Mouse (Mus musculus): ENCODE measurements at regions not wholly inside any gene's neighbourhood (a gene's known extent, or its start where the extent isn't known, plus 50 kb on each side); places are given as distances from the start of the nearest gene placed in this dataset.

DNA sequence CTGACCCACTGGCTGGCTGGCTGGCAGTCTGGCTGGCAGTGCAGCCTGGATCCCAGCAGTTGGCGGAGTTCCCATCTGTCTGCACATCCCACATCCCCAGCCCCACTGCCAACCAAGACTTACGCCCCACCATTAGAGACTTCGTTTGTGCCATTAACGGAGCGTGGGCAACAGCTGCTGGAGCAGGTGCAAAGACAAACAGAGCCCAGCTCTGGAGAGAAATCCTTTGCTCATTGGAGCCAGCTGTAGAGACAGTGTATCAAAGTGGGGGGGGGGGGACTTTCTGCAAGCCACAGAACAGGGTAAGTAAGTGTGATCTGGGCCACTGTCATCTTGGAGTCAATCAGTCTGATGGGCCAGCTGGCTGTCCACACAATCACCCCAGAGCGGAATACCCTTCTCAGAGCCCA, 52.3 kb downstream of the Rplp1 start:
- DNase-seq = no peak

- peak; percentile 28 for DNase-seq
These were observed 54.2 kb downstream of the Rplp1 start for GRCm38 (mm10) chr9:61860147-61860546.

- DNase-seq = no peak
These were observed 54.9 kb downstream of the Rplp1 start for GRCm38 (mm10) chr9:61859438-61859837.

DNA sequence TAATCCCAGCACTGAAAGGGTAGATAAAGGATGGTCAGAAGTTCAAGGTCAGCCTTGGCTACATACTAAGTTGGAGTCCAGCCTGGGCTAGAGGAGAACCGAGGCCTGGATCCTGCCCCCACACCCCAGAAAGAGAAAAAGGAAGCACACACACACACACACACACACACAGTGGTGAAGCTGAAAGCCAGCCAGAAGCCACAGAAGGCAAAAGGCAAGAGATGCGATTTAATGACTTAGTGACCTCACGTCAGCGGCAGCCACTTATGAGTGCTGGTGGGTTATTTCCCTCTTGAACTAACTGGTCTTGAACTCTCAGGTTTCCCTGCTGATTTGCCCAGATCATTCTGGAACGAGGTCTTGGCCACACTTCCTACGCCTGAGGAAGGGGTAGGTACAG, 56.5 kb downstream of the Rplp1 start:
- DNase-seq = no peak

DNA sequence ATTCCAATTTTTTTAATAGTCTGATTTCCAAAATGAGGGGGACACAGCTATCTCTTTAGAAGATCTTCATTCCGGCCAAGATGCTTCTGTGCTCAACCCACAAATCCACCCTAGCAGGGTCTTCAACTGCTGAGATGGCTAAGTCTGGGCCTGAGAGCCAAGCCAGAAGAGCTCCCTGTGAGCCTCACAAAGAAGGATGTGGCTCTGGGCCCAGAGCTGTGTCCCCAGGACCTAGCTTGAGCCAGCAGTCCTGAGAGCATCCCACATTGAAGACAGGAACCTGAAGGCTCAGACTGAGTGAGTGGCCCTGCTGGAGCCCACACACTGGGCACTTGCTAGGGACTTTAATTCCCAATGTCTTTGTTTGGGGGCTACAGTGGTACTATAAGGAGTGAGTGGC, 57.7 kb downstream of the Rplp1 start:
- no peak for DNase-seq

GRCm38 (mm10) chr9:61855686-61856085, 58.7 kb downstream of the Rplp1 start:
- DNase-seq = no peak

- no peak for DNase-seq
These were observed 60.5 kb downstream of the Rplp1 start for GRCm38 (mm10) chr9:61853841-61854240.

- no peak for DNase-seq
These were observed 63.0 kb downstream of the Rplp1 start for GRCm38 (mm10) chr9:61851331-61851730.

GRCm38 (mm10) chr9:61848401-61848800, 65.9 kb downstream of the Rplp1 start:
- DNase-seq = no peak

GRCm38 (mm10) chr9:61847496-61847895, 66.8 kb downstream of the Rplp1 start:
- no peak for DNase-seq

GRCm38 (mm10) chr9:61844645-61845044, 69.7 kb downstream of the Rplp1 start:
- DNase-seq = no peak

DNA sequence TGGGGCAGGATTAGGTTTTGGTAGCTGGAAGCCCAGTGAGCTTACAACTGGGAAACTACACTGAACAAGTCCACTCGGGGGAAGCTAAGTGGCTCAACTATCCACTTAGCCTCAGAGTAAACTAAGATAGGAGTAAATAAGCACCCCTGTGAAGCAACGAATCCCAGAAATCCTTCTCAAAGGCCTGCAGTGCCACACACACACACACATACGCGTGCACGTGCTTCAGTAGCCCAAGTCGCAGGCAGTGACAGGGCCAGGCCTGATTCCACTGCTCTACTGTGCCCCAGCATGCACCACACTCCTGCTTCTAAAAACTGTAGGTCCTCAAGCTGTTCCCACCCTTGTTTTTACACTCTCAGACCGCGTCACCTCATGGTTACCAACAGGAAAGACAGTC, 70.2 kb downstream of the Rplp1 start:
- no peak for DNase-seq

- DNase-seq = no peak
These were observed 70.8 kb downstream of the Rplp1 start for GRCm38 (mm10) chr9:61843513-61843912.

DNA sequence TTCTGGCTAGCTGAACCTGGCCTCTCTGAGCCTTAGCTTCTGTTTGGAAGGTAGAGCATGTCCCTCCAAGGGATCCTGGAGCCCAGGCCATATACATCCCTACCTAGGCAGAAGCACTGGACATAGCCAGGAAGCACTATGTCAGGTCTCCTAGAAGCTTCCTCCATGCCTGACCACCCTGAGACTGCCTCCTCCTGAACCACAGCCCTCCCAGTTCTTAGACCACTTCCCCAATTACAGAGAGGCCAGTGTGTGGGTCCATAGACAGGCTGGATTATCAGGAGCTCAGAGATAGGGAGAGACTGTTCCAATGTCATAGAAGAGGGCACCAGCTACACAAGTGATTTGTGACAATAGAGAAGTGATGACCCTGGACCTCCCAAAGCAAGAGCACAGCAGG, 72.0 kb downstream of the Rplp1 start:
- no peak for DNase-seq

GRCm38 (mm10) chr9:61841222-61841621, 73.1 kb downstream of the Rplp1 start:
- DNase-seq = no peak

DNA sequence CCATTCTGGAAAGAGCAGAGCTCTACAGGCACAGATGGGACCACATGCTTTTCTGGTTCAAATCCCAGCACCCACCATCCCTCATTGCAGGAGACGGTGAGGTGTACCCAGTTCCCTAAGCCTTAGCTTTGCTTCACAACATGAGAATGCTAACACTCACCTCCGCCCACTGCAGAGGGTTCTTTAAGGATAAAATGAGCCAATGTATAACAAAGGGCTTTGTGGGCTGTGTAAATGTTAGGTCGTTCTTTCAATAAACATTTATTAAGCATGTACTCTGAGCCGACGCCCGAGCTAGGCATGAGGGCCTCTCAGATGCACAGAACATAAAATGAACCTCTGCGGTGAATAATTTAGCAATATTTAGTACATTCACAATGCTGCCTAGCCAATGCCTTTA, 74.0 kb downstream of the Rplp1 start:
- no peak for DNase-seq

DNA sequence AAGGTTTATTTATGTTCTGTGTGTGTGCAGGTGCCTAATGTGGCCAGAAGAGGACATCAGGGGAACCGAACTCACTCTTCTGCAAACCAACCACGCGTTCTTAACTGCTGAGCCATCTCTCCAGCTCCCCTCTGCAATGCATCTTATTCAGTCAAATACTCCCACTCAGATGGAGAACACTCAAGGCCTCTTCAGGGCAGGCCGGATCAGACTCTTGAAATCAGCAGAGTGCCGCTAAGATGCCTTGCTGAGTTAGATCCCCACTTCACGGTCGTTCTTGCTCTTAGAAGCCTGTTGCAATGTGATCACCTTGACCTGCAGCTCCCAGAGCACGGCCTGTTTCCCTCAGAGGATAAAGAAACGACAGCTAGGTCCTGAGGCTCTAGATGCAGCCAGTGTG, 81.1 kb downstream of the Rplp1 start:
- DNase-seq = no peak

DNA sequence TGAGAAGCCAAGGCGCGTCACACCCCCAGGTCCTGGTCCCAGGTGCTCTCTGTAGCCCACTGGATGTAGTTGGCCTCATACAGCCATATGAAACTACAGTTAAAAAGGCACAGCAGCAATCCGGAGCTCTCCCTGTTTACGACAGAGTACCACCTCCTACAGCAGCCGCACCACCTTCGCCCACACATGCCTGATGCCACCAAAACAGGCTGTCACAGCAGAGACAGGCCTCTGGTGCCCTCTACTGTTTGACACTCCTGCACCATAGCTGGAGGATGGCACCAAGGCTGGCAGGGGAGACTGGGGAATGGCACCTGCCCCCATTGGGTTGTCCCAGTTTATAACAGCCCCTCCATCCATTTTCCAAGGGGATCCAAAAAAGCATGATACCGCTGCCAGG, 84.1 kb downstream of the Rplp1 start:
- peak; percentile 59 for DNase-seq

DNA sequence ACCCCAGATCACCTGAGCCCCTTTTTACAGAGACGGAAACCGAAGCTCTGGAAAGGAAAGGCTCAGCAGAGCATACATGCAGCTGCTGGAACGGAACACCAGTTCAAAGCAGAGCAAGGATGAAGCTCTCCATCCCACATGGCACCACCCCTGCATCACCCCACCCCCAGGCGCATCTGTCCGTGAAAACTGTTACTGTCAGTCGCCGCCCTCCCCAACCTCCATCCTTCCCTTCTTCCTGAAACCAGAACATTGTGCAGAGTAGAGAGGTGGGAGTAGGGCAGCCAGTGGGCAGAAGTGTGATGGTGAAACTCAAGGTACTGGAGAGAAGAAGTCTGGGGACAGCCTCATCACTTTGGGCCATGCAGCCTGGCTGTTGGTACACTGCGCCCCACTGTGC, 84.6 kb downstream of the Rplp1 start:
- DNase-seq = no peak

DNA sequence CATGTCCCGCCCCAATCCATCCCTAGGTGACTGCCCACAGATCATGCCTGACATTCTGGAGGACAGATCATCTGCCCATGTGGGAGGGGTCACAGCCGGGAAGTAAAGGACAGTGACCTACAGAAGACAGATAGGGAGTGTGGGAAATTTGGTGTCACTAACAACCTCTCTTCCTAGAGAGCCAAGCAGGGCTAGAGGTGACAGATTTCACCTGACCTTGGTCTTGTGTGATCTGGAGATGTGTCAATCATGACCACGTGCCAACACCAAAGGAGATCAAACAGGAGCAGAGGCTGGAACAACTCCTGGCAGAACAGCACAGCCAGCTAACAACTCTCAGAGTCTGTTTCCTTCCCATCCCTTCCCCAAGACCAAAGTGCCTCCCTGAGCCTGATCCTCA, 85.0 kb downstream of the Rplp1 start:
- DNase-seq = no peak

DNA sequence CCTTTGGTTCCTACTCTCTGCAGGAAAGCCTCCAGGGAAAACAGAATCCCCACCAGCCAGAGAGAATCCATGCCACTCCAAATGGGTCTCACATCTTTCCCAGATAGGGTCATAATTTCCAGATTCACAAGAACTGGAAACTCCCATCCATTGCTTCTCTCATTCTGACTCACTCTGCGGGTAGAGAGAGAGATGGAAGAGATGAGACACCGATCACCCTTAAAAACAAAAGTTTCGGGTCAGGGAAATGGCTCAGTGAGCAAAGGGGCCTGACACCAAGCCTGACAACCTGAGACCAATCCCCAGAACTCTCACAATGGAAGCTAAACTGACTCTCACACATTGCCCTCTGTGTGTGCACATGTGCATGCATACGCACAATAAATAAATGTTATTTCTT, 86.6 kb downstream of the Rplp1 start:
- DNase-seq = no peak

DNA sequence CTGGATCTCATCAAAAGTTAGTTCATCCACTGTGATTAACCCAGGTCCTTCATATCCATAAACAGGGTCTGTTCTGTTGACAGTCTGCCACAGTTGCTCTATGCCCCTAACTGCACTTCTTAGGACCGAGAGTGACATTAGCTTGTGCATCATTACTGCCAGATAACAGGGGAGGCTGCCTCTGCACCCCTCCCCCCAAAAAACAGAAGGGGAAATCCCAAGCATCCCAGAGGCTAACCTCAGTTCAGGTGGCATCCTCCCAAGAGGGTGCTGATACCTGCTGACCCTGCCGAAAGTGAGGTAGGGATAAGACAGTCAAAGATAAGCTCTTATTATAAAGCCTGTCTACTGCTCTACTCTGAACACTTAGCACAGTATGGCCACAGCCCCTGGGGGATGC, 87.3 kb downstream of the Rplp1 start:
- DNase-seq = no peak

- DNase-seq = no peak
These were observed 87.9 kb downstream of the Rplp1 start for GRCm38 (mm10) chr9:61826415-61826814.

GRCm38 (mm10) chr9:61825804-61826203, 88.5 kb downstream of the Rplp1 start:
- DNase-seq = no peak

GRCm38 (mm10) chr9:61819836-61820235, 94.5 kb downstream of the Rplp1 start:
- DNase-seq = no peak
